Mouse (Mus musculus) thymus, postnatal 14 days (tissue): ENCODE measurements around the gene Slx4ip.

Source experiments
- DNase-seq: peaks from one replicate; pipeline ENCODE4 v3.0.0; 2021

The Slx4ip gene

DNA sequence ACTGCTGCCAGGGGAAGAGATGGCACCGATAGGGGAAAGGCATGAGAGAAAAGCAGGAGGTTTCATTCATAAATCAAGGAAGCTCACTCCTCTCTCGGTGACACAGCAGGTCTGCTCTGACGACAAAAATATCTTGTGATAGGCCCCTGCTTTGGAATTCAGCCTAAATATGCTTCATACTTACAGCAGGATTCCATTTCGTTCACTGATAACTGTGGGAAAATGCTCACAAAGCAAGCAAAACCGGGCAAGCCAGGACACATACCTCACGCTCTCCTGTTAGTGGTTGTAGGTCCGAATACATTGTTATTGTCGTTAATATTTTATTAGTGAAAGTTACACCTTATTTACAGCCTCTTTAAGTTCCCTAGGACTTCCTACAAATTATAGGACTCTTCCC lies 216.9 kb downstream of the Slx4ip start:
- DNase-seq = no peak

DNA sequence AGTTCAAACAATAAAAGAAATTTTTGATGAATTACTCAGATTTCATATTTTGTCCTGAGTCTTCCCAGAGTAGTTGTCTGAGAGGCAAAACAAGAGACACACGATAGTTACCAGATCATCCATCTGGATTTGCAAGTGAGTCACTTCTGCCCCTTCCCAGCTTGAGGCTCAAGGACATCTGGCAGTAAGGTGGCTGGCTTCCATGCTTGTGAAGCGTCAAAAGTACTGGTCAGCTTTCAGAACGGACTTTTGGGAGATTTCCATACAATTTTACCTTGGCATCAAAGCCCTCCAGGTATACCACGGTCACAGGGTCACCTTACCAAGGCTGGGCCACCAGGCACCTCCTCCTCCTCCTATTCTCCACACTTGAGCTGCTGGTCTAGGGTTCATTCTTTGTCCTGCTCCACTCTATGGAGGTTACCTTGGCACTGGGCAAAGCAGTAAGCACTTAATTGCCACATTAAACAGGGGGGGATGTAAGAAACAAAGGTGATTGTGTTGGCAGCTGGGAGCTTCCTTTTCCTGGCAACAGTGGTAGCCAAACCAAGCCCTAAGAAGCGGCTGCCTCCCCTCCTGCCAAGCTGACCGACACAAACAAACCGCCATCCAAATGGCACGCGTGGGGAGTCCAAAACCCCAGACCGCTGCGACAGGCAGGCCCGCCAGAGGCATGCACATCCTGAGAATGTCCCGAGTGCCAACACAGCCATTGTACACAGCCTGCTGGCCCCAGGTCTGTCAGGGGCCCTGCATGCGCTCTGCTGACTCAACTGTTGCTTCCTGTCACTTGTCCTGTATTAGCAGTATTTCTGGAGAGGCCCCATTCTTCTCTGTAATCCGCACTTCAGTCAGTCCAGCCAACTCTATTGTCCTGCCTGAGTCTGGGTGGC lies 218.5 kb downstream of the Slx4ip start:
- DNase-seq = no peak

DNA sequence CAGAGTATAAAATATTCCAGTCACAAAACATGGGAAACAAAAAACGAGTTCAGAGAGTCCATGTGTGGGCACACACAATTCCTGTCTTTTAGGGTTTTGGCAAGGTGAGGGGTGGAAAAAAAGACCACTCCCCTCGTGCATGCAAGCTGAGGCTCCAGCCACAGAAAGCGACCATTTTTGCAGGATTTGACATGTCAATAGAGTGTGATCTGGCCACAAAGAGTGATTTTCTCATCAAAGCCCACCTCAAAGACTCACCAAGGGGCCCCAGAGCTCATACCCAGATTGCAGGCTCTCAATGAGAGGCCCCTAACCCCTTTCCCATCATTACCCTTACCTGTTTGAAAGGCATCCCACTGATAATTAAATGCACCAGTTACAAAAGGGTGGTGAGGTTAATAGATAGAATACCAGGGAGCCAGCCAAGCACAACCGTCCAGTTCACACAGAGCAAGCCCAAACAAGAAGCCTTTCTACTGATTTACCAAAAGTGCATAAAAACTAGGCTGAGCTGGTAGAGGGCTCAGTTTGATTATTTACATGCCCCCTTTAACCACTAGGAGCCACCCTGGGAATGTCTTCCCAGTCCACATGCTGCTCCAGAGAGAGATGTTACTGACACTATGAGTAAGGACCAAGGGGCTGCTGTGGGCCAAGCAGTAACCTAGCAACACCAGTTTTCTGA lies 219.3 kb downstream of the Slx4ip start:
- no peak for DNase-seq

DNA sequence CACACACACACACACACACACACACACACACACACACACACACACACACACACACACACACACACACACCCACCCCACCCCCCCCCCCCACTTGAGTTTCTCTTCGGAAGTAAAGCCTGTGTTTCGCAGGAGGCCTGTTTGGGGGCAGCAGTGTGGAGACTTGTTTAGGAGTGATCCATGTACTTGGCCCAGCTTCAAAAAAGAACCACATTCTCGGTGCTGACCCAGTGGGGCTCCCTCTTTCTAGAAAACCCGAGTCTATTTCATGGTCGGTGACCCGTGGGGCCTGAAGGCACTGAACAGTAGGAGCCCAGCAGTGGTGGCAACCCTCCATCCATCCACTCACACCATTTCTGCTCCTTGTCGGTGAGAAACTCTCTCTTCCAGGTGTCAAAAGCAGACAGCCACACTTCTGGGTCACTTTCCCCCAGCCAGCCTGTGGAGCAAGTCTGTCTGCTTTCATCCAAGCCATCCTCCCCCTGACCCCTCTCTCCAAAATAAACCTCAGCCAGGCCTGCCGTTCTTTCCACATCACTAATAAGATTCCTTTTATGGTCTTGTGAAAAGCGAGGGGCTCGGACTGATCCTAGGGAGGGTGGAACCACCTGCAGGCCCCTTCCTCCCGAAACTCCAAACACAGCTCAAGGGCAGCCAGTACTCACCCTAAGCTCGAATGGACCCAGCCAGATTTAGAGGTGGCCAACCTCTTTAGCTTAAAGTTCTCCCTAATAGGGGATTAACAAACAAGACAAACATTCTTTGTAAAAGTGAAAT lies 222.5 kb downstream of the Slx4ip start:
- DNase-seq = no peak

DNA sequence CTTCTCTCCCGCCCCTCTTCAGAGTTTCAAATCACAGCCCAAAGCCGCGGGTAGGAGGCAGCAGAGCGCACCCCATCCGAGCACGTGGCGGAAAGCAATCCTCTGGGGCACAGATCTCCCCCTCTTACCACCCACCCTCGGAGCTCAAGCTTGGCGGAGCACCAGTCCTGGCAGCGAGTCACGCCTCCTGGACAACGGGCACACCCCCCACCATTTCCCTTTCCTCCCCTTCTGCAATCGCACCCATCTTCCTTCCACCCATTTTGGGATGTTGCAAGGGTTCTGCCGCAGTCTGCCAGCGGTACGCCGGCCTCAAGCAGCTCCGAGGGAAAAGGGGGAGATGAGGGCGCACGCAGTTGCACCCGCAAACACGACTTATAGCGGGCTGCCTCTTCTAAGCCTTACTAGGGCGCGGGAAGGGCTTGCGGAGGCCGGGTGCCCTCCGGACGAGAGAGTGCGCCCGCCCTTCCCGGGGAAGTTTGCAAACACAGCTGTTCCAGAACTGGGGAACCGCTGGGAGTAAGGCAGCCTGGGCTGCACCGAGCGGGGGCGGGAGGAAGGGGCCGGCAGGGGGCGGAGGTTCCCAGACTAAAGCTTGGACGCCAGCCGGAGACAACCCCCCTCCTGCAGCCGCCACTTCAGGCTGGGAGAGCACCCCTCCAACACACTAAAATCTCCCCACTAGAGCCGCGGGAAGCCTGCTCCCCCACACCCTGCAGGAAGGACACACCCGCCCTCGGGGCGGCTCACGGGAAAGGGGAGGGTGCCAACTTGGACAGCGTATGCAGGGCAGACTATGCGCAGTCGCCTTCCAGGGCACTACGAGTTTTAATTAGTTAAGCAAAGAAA lies 223.5 kb downstream of the Slx4ip start:
- DNase-seq = peak; percentile 33

DNA sequence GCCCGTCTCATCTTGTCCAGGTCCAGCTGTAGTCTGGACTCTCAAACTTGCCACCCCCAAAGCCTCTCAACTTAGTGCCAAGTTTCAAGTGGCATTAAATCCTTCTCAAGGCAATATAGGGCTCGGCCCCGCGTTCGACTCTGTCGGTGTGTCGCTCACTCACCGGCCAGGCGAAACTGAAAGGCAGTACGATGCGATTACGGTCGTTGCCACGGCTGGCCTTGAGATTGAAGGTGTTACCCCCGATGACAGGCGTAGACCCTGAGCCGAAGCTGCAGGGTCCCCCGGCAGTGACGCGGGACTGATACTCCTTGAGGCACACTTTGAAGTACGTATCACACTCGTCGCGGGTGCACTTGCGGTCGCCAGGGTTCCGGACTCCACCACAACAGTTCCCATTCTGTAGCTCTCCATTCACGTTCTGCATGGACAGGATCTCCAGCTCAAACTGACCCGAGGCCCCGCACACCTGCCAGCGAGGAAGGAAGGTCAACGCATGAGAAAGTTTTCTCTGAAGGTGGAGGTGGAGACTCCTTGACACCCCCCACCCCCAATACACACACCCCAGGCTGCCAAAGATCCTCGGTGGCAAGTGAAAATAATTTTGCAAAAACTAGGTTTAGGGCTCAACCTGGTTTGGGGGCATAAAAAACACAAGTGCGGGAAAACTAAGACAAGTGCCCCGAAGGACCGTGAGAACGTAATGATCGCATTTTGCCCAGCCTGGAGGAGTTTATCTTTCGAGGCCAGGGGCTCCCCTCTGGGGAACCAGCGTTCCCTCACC lies 224.4 kb downstream of the Slx4ip start:
- DNase-seq = peak; percentile 4

DNA sequence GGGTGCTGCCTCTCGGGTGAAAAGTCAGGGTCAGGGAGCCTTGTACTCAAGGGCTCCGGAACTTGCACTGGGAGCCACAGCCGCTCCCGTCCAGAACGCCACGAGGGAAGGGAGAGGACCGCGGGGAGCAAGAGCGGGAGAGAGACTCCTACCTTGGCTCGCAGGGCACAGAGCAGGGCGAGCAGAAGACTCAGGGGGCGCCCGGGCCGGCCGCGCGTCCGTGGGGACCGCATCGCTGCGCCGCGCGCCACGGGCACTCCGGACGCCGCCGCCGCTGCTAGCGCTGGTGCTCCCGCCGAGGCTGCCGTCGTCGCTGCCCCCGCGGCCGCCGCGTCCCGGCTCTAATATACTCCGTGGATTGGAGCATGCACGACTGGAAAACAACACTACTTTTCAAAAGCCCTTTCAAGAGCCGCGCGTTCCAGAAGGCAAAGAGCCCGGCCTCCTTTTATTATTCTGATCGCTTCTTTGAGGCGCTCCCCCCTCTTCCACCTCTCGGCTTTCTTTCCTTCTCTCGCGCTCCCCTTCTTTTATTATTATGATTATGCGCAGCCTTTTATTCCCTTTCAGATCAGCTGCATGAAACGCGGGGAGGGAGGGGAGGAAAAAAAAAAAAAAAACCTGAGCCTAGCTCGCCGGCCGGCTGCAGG lies 225.1 kb downstream of the Slx4ip start, which contains the start of gene Jag1:
Gene Jag1, minus strand, starts transcription at position 620 of the 650 bp plus-strand sequence.
- peak; percentile 6 for DNase-seq

DNA sequence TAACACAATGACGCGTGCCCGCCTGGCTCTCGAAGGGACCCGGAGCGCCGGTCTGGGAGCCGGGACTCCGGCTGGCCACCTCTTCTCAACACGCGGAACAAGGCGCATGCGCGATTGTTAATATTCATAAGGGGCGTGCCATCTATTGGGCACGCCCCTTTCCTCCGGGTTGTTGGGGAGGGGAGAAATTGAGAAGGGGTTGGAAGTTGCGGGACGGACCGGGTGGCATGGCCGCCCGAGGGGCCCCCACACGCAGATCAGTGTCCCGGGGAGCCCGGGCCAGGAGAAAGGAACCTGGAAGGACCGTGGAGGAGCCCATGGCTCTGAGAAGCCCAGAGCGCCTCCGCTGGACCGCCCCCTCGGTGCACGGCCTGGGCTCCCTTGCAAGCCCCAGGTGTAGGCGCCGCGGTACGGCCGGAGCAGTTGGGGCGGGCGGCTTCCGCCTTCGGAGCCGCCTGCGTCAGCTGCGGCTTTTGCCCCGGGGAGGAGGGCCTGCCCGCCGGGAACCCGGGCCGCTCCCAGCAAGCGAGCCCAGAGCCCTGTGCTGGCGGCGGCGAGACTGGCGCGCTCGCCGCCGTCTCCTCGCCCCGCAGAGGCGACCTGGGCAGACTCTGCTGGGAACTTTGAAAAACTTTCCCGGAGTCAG lies 225.8 kb downstream of the Slx4ip start:
- DNase-seq = peak; percentile 58

DNA sequence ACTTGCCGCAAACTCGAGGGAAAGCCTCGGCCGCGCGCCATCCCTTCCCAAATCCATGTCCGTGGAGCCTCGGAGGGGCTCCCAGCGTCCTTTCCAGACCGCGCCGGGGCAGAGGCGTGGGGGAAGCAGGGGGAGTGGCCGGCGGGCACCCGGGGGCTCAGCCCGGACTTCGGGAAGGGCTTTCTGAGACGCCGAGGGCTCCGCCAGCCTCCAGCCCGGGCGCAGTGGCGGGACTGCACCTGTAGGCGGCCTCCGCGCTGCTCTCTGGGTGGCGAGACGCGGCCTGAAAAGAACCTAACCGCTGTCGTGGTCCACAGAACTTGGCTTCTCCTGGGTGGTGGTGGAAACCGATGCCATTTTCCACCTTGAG lies 226.3 kb downstream of the Slx4ip start:
- DNase-seq = peak; percentile 50
